Mouse (Mus musculus): ENCODE data around the gene Ttc28. TPM values are rescaled to one million over a fixed set of nuclear protein-coding genes. Genes with fewer than 3 reads are reported as not detected.

The Ttc28 gene
- total RNA-seq, 2 experiments from 2014 or later: 12.4 to 15.0 TPM

GRCm38 (mm10) chr5:110888596-110888995 is 9.0 kb downstream of the Ttc28 start:
- DNase-seq: no peak

- no peak for DNase-seq
Observed at GRCm38 (mm10) chr5:110889945-110890344, 10.3 kb downstream of the Ttc28 start.

- no peak for DNase-seq
Observed at GRCm38 (mm10) chr5:110890561-110890960, 11.0 kb downstream of the Ttc28 start.

- DNase-seq: no peak
Observed at GRCm38 (mm10) chr5:110897114-110897788, 17.6 kb downstream of the Ttc28 start.

- DNase-seq: no peak
Observed at GRCm38 (mm10) chr5:110898169-110898568, 18.6 kb downstream of the Ttc28 start.

GRCm38 (mm10) chr5:110898785-110899184 is 19.2 kb downstream of the Ttc28 start:
- DNase-seq: no peak

GRCm38 (mm10) chr5:110900331-110900730 is 20.7 kb downstream of the Ttc28 start:
- no peak for DNase-seq

GRCm38 (mm10) chr5:110906708-110907107 is 27.1 kb downstream of the Ttc28 start:
- DNase-seq: no peak

GRCm38 (mm10) chr5:110908879-110909278 is 29.3 kb downstream of the Ttc28 start:
- no peak for DNase-seq

- DNase-seq: no peak
Observed at GRCm38 (mm10) chr5:110909955-110910589, 30.5 kb downstream of the Ttc28 start.

- DNase-seq: peak; percentile 13
Observed at GRCm38 (mm10) chr5:110914859-110915258, 35.3 kb downstream of the Ttc28 start.

GRCm38 (mm10) chr5:110916241-110916640 is 36.6 kb downstream of the Ttc28 start:
- DNase-seq: no peak

- no peak for DNase-seq
Observed at GRCm38 (mm10) chr5:110919541-110919940, 39.9 kb downstream of the Ttc28 start.

GRCm38 (mm10) chr5:110923336-110923735 is 43.7 kb downstream of the Ttc28 start:
- DNase-seq: no peak

GRCm38 (mm10) chr5:110924636-110925035 is 45.0 kb downstream of the Ttc28 start:
- DNase-seq: no peak

- DNase-seq: no peak
Observed at GRCm38 (mm10) chr5:110925804-110926203, 46.2 kb downstream of the Ttc28 start.

GRCm38 (mm10) chr5:110928289-110928688 is 48.7 kb downstream of the Ttc28 start:
- DNase-seq: peak; percentile 15

GRCm38 (mm10) chr5:110929306-110929705 is 49.7 kb downstream of the Ttc28 start:
- DNase-seq: no peak

GRCm38 (mm10) chr5:110936606-110937005 is 57.0 kb downstream of the Ttc28 start:
- no peak for DNase-seq

GRCm38 (mm10) chr5:110944326-110944725 is 64.7 kb downstream of the Ttc28 start:
- DNase-seq: no peak

GRCm38 (mm10) chr5:110948476-110949399 is 69.1 kb downstream of the Ttc28 start:
- DNase-seq: no peak

- no peak for DNase-seq
Observed at GRCm38 (mm10) chr5:110949791-110950190, 70.2 kb downstream of the Ttc28 start.

GRCm38 (mm10) chr5:110958196-110958595 is 78.6 kb downstream of the Ttc28 start:
- no peak for DNase-seq
